Mouse (Mus musculus) adrenal gland, postnatal 10 days (tissue): ENCODE measurements around the gene Vwa3a. TPM values are rescaled to one million over a fixed set of nuclear protein-coding genes. Genes with fewer than 3 reads are reported as not detected.

Experiments used
- DNase-seq: peaks from one replicate; pipeline ENCODE4 v3.0.0; 2021; ENCODE audit warnings: mixed read lengths
- total RNA-seq, 2 experiments: library from RNA; stranded (reverse); gene quantifications; 2 replicates each; pipeline ENCODE4 v1.2.3; 2021

The Vwa3a gene
- total RNA-seq, 2 experiments from 2014 or later = 2.2 to 3.1 TPM

- DNase-seq = peak; percentile 78
These were observed 99.5 kb downstream of the Vwa3a start for GRCm38 (mm10) chr7:120838436-120839160.

DNA sequence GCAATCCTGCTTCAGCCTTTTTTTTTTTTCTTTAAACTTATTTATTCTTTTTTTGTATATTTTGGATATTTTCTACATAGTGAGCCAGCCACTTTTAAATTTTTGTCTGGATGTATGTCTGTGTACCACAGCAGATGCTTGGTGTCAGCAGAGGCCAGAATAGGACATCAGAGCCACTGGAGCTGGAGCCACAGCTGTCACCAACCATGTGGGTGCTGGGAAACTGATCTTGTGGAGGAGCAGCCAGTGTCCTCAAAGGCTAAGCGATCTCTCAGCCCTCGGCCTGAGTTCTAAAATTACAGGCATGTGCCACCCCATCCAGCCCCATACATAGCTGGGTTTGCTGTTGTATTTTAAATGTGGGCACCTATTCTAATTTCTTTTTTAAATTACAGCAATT is 100.7 kb downstream of the Vwa3a start:
- no peak for DNase-seq

- DNase-seq = peak; percentile 93
These were observed 103.4 kb downstream of the Vwa3a start, which contains the start of gene Eef2k for GRCm38 (mm10) chr7:120842345-120843036. Eef2k (plus strand) TSS chr7:120842831.

- DNase-seq = peak; percentile 89
These were observed 104.0 kb downstream of the Vwa3a start for GRCm38 (mm10) chr7:120843037-120843621.

DNA sequence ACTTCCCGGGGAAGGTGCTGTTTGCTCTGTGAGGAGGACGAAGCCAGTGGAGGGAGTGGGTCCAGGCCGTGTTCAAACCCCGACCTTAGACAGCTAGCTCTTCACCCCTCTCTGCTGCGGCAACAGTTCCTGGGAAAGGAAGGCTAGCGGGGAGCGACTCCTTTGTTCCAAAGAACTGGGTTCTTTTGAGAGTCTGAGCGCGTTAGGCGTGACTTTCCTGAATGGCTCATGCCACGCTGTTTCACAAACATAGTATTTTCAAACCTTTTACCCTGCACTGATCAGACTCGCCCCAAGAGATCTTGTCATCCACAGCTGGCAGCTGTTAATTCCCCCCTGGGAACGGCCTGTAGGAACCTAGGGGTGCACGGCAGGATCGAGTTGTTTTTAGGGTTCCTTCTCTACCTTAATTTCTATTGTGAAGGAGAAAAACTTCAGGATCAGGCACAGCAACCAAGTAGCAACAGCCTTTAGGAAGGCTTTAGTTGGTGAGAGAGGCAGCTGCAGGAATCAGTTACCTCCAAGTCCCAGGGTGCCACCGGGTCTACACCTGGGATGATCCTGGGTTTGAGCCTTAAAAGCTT is 104.8 kb downstream of the Vwa3a start:
- DNase-seq = peak; percentile 36

DNA sequence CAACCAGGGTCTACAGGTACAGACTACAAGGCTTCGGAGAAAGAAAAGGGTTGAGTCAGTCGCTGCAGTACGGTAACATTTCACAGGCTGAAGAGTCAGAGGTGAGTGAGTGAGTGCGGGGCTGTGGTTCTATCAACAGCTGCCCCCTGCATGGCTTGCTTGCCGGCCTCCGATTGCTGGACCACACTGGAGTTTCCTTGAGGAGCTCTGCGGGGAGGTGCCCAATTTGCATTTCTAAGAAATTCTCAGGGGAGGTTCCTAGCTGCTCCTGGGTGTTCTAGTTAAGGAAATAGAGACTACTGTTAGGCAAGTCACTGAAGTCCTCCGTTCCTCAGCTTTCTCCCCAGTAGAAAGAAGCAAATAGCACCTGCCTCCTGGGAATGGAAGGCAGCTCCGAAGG is 105.6 kb downstream of the Vwa3a start:
- DNase-seq = no peak

DNA sequence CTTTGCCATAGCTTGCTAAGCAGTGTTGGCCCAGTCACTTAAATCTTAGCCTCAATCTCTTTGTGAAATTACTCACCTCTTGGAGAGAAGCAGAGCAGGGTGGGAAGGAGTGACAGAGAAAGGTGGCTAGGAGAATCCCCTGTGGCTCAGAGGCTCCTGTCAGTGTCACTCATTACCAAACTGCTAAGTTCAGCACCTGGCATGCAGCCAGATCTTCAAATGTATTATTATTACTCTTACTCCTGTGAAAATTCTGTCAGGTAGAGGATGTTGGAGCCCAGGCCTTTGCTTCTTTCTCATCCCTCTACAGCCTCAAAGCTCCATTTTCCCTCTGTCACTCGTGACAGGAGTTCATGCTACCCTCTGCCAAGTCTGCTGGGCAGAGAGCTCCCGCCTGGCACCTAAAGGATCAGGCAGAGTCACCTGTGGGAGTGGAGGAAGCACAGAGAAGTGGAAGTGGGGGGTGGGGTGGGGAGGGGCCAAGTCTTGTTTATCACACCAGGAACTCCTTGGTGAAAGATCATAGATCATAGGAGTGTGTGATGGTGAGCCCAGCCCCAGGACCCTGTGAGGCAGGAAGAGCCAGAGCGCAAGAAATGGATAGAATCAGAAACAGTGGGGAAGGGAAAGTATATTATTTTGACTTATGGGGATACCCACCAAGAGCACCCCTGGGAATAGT is 109.9 kb downstream of the Vwa3a start:
- no peak for DNase-seq

DNA sequence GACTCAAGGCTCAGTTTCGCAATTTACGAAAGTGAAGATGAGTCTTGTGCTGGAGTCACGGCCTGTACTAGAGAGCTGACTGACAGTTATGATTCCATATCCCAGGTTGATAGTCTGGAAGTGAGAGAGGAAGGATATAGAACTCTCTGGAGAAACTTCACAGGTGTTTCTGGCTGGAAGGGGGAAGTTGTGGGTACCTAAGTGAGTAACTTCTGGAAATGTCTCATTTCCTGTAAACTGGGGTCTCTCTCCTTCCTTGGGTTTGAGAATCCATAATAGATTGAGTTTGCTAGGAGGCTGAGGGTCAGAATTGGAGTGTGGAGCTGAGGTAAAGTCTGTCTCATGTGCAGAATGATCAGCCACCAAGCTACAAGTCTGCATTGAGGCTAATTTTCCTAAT is 111.0 kb downstream of the Vwa3a start:
- DNase-seq = no peak

Other genes with a start within 250 kb of the Vwa3a start
- 100 to 1,000 TPM; 743 to 828 TPM for gene Uqcrc2, start 104.1 kb upstream of the Vwa3a start, total RNA-seq
- gene Pdzd9, start 69.0 kb upstream of the Vwa3a start, total RNA-seq = not detected
- gene Mosmo, start 61.7 kb upstream of the Vwa3a start, total RNA-seq = 10 to 100 TPM; 30.3 to 31.4 TPM
- gene Gm5737, start 73.0 kb downstream of the Vwa3a start, total RNA-seq = under 1 TPM; 0.33 to 0.39 TPM
- gene Eef2k, start 103.5 kb downstream of the Vwa3a start, total RNA-seq = 10 to 100 TPM; 24.4 to 33.4 TPM
- 10 to 100 TPM; 22.5 to 23.8 TPM for gene Polr3e, start 178.4 kb downstream of the Vwa3a start, total RNA-seq
- 10 to 100 TPM; 12.2 to 13.7 TPM for gene Cdr2, start 243.0 kb downstream of the Vwa3a start, total RNA-seq
- gene Mfsd13b, start 243.2 kb downstream of the Vwa3a start, total RNA-seq = under 1 TPM in 1 of 2 experiments, not detected in 1; 0.15 TPM